Mouse (Mus musculus): Measurements from ENCODE around the gene Lrrfip1. TPM values are rescaled to one million over a fixed set of nuclear protein-coding genes. Genes with fewer than 3 reads are reported as not detected.

Gene Lrrfip1
- polyA plus RNA-seq, 1 experiment from 2014 or later, result 60.4 TPM

DNA sequence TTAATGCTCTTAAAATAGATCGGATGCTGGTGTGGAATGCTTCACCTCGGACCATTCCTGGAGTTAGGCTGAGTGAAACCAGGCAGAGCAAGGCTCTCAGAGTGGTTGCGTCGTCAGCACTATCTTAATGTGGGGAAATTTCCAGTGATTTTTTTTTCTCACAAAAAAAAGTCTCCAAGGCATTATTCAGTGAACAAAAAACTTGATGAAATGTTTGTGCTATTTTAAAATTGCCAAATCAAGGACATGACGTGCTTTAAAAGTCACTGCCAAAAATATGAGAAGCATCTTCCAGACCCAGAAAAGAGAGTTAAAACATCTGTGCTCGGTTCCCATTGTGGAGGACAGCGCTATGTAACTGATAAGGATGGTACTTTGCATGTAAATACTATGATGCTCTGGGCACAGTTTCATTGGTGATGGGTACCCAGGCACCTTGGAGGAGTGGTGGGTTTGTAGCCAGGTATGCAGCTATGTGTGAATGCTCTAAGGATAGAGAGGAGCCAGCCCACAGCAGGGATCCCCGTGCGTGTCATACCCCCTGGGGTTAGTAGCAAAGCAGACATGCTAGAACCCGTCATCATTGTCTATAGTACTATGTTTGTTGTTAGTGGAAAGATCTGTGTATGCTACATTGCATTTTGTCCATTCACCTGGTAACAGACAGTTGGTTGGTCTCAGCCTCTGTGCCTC lies 17.8 kb upstream of the Lrrfip1 start:
- Histone ChIP-seq H3K9me3 (ENCODE audit: control insufficient read depth, low read length) (no peaks in the 10 kb centered on the region), H3K27ac (ENCODE audit: low read depth) (no peak overlapping the region), H3K4me3 (ENCODE audit: low read depth, low read length) (no peak overlapping the region), H3K36me3 (ENCODE audit: control insufficient read depth, insufficient read depth, low read length) (no peaks in the 10 kb centered on the region), H3K27me3 (replicated peaks; ENCODE audit: control insufficient read depth, insufficient read depth, low read length) (no peaks in the 10 kb centered on the region), H3K4me2 (ENCODE audit: low read length) (no peak overlapping the region), H3K9ac (ENCODE audit: low read length) (no peak overlapping the region), H3K4me1 (replicated peaks; ENCODE audit: control insufficient read depth, insufficient read depth, low read length) (0 out of 2 replicates have a peak, but pooled peaks cover 4% of the 10 kb centered on the region)
- DNase-seq (ENCODE audit: low spot score) (no peak), ATAC-seq (replicated peaks; ENCODE audit: low FRiP score, low TSS enrichment, low read depth) (0 out of 2 replicates have a peak, but pooled peaks have one; percentile 50)
- WGBS, result 54% methylated on average over 10 of the region's 10 CpGs

DNA sequence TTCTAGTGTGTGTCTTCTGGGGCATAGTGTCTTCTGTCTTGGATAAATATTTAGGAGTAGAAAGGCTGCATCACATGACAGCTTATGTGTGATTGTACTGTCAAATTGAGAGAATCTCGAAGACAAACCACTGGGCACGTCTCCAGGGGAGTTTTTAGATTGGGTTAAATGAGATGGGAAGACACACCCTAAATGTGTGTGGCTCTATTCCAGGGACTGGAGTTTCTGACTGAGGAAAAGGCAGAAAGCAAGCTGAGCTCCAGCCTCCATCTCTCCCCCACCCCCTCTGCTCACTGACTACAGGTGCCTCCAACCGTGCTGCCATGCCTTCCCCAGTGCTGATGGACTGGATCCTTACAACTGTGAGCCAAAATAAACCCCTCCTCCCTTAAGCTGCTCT lies 17.2 kb upstream of the Lrrfip1 start:
- Histone ChIP-seq H3K27ac (ENCODE audit: low read depth) (no peak overlapping the region), H3K9me3 (ENCODE audit: control insufficient read depth, low read length) (no peaks in the 10 kb centered on the region), H3K4me1 (replicated peaks; ENCODE audit: control insufficient read depth, insufficient read depth, low read length) (0 out of 2 replicates have a peak, but pooled peaks cover 4% of the 10 kb centered on the region), H3K9ac (ENCODE audit: low read length) (no peak overlapping the region), H3K27me3 (replicated peaks; ENCODE audit: control insufficient read depth, insufficient read depth, low read length) (no peaks in the 10 kb centered on the region), H3K36me3 (ENCODE audit: control insufficient read depth, insufficient read depth, low read length) (no peaks in the 10 kb centered on the region), H3K4me2 (ENCODE audit: low read length) (no peak overlapping the region), H3K4me3 (ENCODE audit: low read depth, low read length) (no peak overlapping the region)
- ATAC-seq (replicated peaks; ENCODE audit: low FRiP score, low TSS enrichment, low read depth) (no peak), DNase-seq (ENCODE audit: low spot score) (no peak)
- 65% methylated on average over 3 of the region's 3 CpGs for WGBS

GRCm38 (mm10) chr1:90995916-90996315 lies 2.6 kb upstream of the Lrrfip1 start:
- 96% methylated on average over 1 of the region's 1 CpGs for WGBS
- Histone ChIP-seq H3K27ac (ENCODE audit: low read depth) (no peak overlapping the region), H3K36me3 (ENCODE audit: control insufficient read depth, insufficient read depth, low read length) (no peaks in the 10 kb centered on the region), H3K27me3 (replicated peaks; ENCODE audit: control insufficient read depth, insufficient read depth, low read length) (no peaks in the 10 kb centered on the region), H3K4me3 (ENCODE audit: low read depth, low read length) (no peak overlapping the region), H3K4me2 (ENCODE audit: low read length) (no peak overlapping the region), H3K9me3 (ENCODE audit: control insufficient read depth, low read length) (peaks cover 4% of the 10 kb centered on the region; the same call in 1 of the 2 replicates), H3K4me1 (replicated peaks; ENCODE audit: control insufficient read depth, insufficient read depth, low read length) (peaks cover 9% of the 10 kb centered on the region; the same call in 1 of the 2 replicates), H3K9ac (ENCODE audit: low read length) (no peak overlapping the region)
- ATAC-seq (replicated peaks; ENCODE audit: low FRiP score, low TSS enrichment, low read depth), result no peak
- DNase-seq (ENCODE audit: low spot score), result no peak

DNA sequence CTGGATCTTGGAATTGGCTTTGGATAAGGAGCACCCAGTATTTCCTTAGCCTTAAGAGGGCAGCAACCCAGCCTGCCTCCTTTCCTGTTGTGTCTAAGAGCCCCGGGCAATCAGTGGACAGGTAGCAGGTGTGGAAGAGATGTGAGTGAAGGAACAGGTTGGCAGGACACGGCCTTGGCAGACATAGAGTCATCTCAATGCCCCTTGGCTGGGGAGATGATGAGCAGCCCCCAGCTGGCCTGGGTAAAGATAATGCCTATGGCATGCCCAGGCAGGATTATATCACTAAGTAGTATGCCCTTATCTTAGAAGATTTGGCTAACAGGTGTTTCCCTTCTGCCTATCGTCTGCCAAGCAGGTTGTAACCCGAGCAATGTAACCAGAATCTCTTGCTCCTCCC lies 1.4 kb upstream of the Lrrfip1 start:
- WGBS, result 56% methylated on average over 4 of the region's 4 CpGs
- DNase-seq (ENCODE audit: low spot score) (no peak), ATAC-seq (replicated peaks; ENCODE audit: low FRiP score, low TSS enrichment, low read depth) (no peak)
- Histone ChIP-seq H3K9me3 (ENCODE audit: control insufficient read depth, low read length) (peaks cover 4% of the 10 kb centered on the region; the same call in 1 of the 2 replicates), H3K27me3 (replicated peaks; ENCODE audit: control insufficient read depth, insufficient read depth, low read length) (no peaks in the 10 kb centered on the region), H3K9ac (ENCODE audit: low read length) (no peak overlapping the region), H3K4me1 (replicated peaks; ENCODE audit: control insufficient read depth, insufficient read depth, low read length) (peaks cover 9% of the 10 kb centered on the region; the same call in 1 of the 2 replicates), H3K4me3 (ENCODE audit: low read depth, low read length) (no peak overlapping the region), H3K27ac (ENCODE audit: low read depth) (no peak overlapping the region), H3K4me2 (ENCODE audit: low read length) (no peak overlapping the region), H3K36me3 (ENCODE audit: control insufficient read depth, insufficient read depth, low read length) (no peaks in the 10 kb centered on the region)

- H3K27ac ChIP-seq (ENCODE audit: low read depth), result no peak overlapping the region
- WGBS, result 84% methylated on average over 5 of the region's 5 CpGs
- H3K4me3 ChIP-seq (ENCODE audit: low read depth, low read length), result no peak overlapping the region
- H3K4me2 ChIP-seq (ENCODE audit: low read length), result peak overlapping the region; percentile 98
- no peaks in the 10 kb centered on the region for H3K36me3 ChIP-seq (ENCODE audit: control insufficient read depth, insufficient read depth, low read length)
- DNase-seq (ENCODE audit: low spot score) (no peak), ATAC-seq (replicated peaks; ENCODE audit: low FRiP score, low TSS enrichment, low read depth) (no peak)
- no peaks in the 10 kb centered on the region for H3K27me3 ChIP-seq (replicated peaks; ENCODE audit: control insufficient read depth, insufficient read depth, low read length)
- H3K9me3 ChIP-seq (ENCODE audit: control insufficient read depth, low read length), result peaks cover 4% of the 10 kb centered on the region; the same call in 1 of the 2 replicates
- H3K4me1 ChIP-seq (replicated peaks; ENCODE audit: control insufficient read depth, insufficient read depth, low read length), result peaks cover 9% of the 10 kb centered on the region; the same call in 1 of the 2 replicates
- no peak overlapping the region for H3K9ac ChIP-seq (ENCODE audit: low read length)
Measured at GRCm38 (mm10) chr1:90997641-90998040, 896 bp upstream of the Lrrfip1 start.

DNA sequence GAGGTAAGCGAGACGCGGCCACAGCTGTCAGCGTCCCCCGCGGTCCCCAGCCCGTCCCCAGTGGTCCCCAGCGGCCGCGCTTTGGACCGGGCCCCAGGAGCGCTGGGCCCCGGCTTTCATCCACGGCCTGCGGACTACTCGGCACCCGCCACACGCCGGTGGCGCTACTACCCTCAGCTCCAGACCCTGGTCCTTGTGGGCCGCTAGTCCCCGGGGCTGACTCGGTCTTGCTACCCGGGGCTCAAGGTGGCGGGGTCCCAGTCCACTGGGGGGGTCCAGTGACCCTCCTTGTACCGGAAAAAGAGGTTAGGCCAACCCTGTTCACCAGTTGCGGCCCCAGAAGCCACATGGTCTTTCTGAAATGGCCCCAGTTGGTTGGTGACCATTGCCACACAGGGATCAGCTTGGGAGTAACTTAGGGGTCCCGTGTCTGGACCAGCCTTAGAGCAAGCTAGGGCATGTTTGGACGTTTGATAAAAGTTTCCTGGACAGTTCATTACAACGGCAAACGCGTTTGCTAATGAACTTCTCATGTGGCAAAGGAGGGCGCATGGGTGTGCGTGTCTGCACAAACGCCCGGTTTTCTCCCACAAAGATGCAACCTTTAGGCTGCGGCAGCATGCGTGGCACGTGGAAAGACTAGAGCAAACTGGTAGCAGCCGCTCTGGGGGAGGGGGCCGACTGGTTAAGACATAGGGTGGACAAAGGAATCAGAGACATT lies 514 bp downstream of the Lrrfip1 start:
- DNase-seq (ENCODE audit: low spot score), result peak; percentile 78
- WGBS, result 2% methylated on average over 41 of the region's 41 CpGs
- Histone ChIP-seq H3K36me3 (ENCODE audit: control insufficient read depth, insufficient read depth, low read length) (no peaks in the 10 kb centered on the region), H3K9me3 (ENCODE audit: control insufficient read depth, low read length) (peaks cover 4% of the 10 kb centered on the region; the same call in 1 of the 2 replicates), H3K27me3 (replicated peaks; ENCODE audit: control insufficient read depth, insufficient read depth, low read length) (no peaks in the 10 kb centered on the region), H3K27ac (ENCODE audit: low read depth) (no peak overlapping the region), H3K4me3 (ENCODE audit: low read depth, low read length) (peak overlapping the region; percentile 60), H3K4me1 (replicated peaks; ENCODE audit: control insufficient read depth, insufficient read depth, low read length) (peaks cover 9% of the 10 kb centered on the region; the same call in 1 of the 2 replicates), H3K4me2 (ENCODE audit: low read length) (peak overlapping the region; percentile 98), H3K9ac (ENCODE audit: low read length) (peak overlapping the region; percentile 71)
- ATAC-seq (replicated peaks; ENCODE audit: low FRiP score, low TSS enrichment, low read depth), result peak; percentile 52; the same call in 1 of the 2 replicates

GRCm38 (mm10) chr1:90999911-91000601 lies 1.5 kb downstream of the Lrrfip1 start:
- H3K27me3 ChIP-seq (replicated peaks; ENCODE audit: control insufficient read depth, insufficient read depth, low read length), result no peaks in the 10 kb centered on the region
- DNase-seq (ENCODE audit: low spot score), result no peak
- H3K4me2 ChIP-seq (ENCODE audit: low read length), result peak overlapping the region; percentile 98
- peaks cover 4% of the 10 kb centered on the region; the same call in 1 of the 2 replicates for H3K9me3 ChIP-seq (ENCODE audit: control insufficient read depth, low read length)
- peaks cover 9% of the 10 kb centered on the region; the same call in 1 of the 2 replicates for H3K4me1 ChIP-seq (replicated peaks; ENCODE audit: control insufficient read depth, insufficient read depth, low read length)
- no peaks in the 10 kb centered on the region for H3K36me3 ChIP-seq (ENCODE audit: control insufficient read depth, insufficient read depth, low read length)
- H3K27ac ChIP-seq (ENCODE audit: low read depth), result no peak overlapping the region
- no peak for ATAC-seq (replicated peaks; ENCODE audit: low FRiP score, low TSS enrichment, low read depth)
- no peak overlapping the region for H3K4me3 ChIP-seq (ENCODE audit: low read depth, low read length)
- no peak overlapping the region for H3K9ac ChIP-seq (ENCODE audit: low read length)
- WGBS, result 59% methylated on average over 10 of the region's 10 CpGs

- no peak overlapping the region for H3K4me3 ChIP-seq (ENCODE audit: low read depth, low read length)
- H3K4me2 ChIP-seq (ENCODE audit: low read length), result no peak overlapping the region
- no peak for DNase-seq (ENCODE audit: low spot score)
- 80% methylated on average over 3 of the region's 3 CpGs for WGBS
- no peak overlapping the region for H3K9ac ChIP-seq (ENCODE audit: low read length)
- ATAC-seq (replicated peaks; ENCODE audit: low FRiP score, low TSS enrichment, low read depth), result no peak
- H3K27ac ChIP-seq (ENCODE audit: low read depth), result no peak overlapping the region
- no peaks in the 10 kb centered on the region for H3K36me3 ChIP-seq (ENCODE audit: control insufficient read depth, insufficient read depth, low read length)
- peaks cover 9% of the 10 kb centered on the region; the same call in 1 of the 2 replicates for H3K4me1 ChIP-seq (replicated peaks; ENCODE audit: control insufficient read depth, insufficient read depth, low read length)
- H3K27me3 ChIP-seq (replicated peaks; ENCODE audit: control insufficient read depth, insufficient read depth, low read length), result no peaks in the 10 kb centered on the region
- H3K9me3 ChIP-seq (ENCODE audit: control insufficient read depth, low read length), result no peaks in the 10 kb centered on the region
Measured at GRCm38 (mm10) chr1:91001101-91001500, 2.6 kb downstream of the Lrrfip1 start.

All from intestine, embryonic 14.5 days (tissue).